Mouse (Mus musculus) spleen, adult 2 months (tissue): ENCODE measurements around the gene Nat9.

ENCODE experiments used
- CTCF ChIP-seq: fragments of 200-500 bp; IDR thresholded peaks from 2 replicates; pipeline ENCODE4 v1.5.1; 2011; ENCODE audit warnings: mild to moderate bottlenecking, inconsistent platforms; ENCODE audit not compliant: insufficient read depth, insufficient read length, insufficient replicate concordance; ENCODE audit errors: extremely low read depth
- POLR2A ChIP-seq: fragments of 200-500 bp; IDR thresholded peaks from 2 replicates; pipeline ENCODE4 v1.6.1; 2011; ENCODE audit warnings: low read depth, low read length, inconsistent platforms

- TF ChIP-seq POLR2A (no peak), CTCF (no peak)
Measured at GRCm38 (mm10) chr11:115177559-115178195, 10.0 kb downstream of the Nat9 start.
